ENCODE assay signal across 11 mouse cellular contexts in the genomic region with DNA sequence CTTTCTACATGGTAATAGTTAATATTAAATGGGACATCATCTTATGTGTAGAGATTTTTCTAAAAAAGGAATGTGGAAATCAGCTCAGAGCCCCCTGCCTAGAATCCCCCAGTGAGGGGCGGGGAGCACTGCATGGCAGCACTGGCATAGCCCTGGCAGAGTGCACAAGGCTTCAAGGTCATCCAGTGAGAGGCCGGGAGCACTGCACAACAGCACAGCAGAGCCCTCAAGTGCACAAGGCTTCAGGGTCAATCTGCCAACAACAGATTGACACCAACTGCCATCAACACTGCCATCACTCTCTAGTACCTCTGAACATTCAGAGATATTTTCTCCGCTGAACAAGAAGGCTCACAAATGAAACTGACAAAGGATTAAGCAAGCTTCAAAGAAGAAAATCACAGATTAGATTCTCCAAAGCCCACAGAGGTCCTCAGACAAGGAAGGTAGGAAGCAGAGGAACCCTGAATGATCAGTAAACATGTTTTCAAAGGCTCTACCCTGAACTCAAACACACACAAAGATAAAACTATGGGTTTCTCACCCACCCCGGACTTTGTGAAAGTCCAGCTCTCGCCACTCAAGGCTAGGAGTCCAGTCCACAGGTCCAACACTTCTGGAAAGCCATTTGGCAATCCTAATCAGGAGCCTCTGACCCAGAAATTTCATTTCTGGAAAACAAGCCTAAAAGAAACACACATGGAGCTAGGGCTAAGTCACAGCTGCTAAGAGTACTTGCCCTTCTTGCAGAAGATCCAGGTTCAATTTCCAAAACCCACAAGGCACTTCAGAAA. TPM values are rescaled to one million over a fixed set of nuclear protein-coding genes. Genes with fewer than 3 reads are reported as not detected.
DNase-seq lines count a peak whose midpoint lies in the region; ATAC-seq and TF ChIP-seq lines count a peak whose summit lies in the region.
"Had no signal": no experiment of that assay in that cellular context is flagged by ENCODE, and none has a peak within 500 bp of the region (broad histone marks: within the 10 kb centered on the region; RNA-seq: fewer than 3 reads in every experiment).

No protein-coding gene starts in this region.

- no peak for ATAC-seq in heart, embryonic 13.5 days (ENCODE audit: extremely low read depth, insufficient number of reproducible peaks, low FRiP score, low TSS enrichment)
- 0 out of 2 replicates have a peak, but pooled peaks have one; percentile 27 for ATAC-seq in liver, embryonic 11.5 days (replicated peaks; ENCODE audit: low FRiP score)
- no peak for ATAC-seq in forebrain, postnatal 0 days
- ATAC-seq: Patski had no signal

- WGBS in heart, embryonic 13.5 days = 63% methylated on average over 5 of the region's 5 CpGs
- 79% methylated on average over 5 of the region's 5 CpGs for WGBS in liver, embryonic 11.5 days
- WGBS in forebrain, postnatal 0 days = 90% methylated on average over 5 of the region's 5 CpGs

- no peaks in the 10 kb centered on the region for H3K9me3 ChIP-seq in heart, embryonic 13.5 days
- no peaks in the 10 kb centered on the region for H3K9me3 ChIP-seq in liver, embryonic 11.5 days (ENCODE audit: control insufficient read depth, low read length)
- H3K9me3 ChIP-seq in forebrain, postnatal 0 days (ENCODE audit: low read length) = no peaks in the 10 kb centered on the region

- TF ChIP-seq CTCF in forebrain, postnatal 0 days (IDR thresholded peaks at IDR 0.05; ENCODE audit: low read depth) = no peak

- H3K4me1 ChIP-seq in heart, embryonic 13.5 days = peaks cover 27% of the 10 kb centered on the region
- H3K4me1 ChIP-seq in liver, embryonic 11.5 days (replicated peaks; ENCODE audit: control insufficient read depth, insufficient read depth, low read length) = peaks cover 8% of the 10 kb centered on the region
- no peaks in the 10 kb centered on the region for H3K4me1 ChIP-seq in forebrain, postnatal 0 days (ENCODE audit: insufficient read depth)

- no peak overlapping the region for H3K4me2 ChIP-seq in heart, embryonic 13.5 days
- H3K4me2 ChIP-seq in liver, embryonic 11.5 days = no peak overlapping the region
- no peak overlapping the region for H3K4me2 ChIP-seq in forebrain, postnatal 0 days (ENCODE audit: low read depth)

- peaks cover 84% of the 10 kb centered on the region for H3K36me3 ChIP-seq in heart, embryonic 13.5 days
- H3K36me3 ChIP-seq in liver, embryonic 11.5 days (ENCODE audit: control insufficient read depth, insufficient read depth, low read length) = peaks cover 19% of the 10 kb centered on the region
- peaks cover 30% of the 10 kb centered on the region for H3K36me3 ChIP-seq in forebrain, postnatal 0 days (ENCODE audit: insufficient read depth)

- H3K4me3 ChIP-seq in heart, embryonic 13.5 days = no peak overlapping the region
- no peak overlapping the region for H3K4me3 ChIP-seq in liver, embryonic 11.5 days (ENCODE audit: low read depth, low read length)
- no peak overlapping the region for H3K4me3 ChIP-seq in forebrain, postnatal 0 days (ENCODE audit: low read depth, low read length)

- DNase-seq in heart, postnatal 25 days (ENCODE audit: low spot score) = no peak
- DNase-seq in ovary, postnatal 36 days (ENCODE audit: low spot score) = peak; percentile 38
- DNase-seq in ovary, postnatal 10 days (ENCODE audit: low spot score) = no peak
- no peak for DNase-seq in liver, embryonic 11.5 days (ENCODE audit: low spot score)
- DNase-seq in cerebellum, postnatal 36 days = no peak
- DNase-seq in forebrain, postnatal 0 days = no peak
- DNase-seq: cerebellum, postnatal 10 days; lung, postnatal 10 days had no signal

- H3K27me3 ChIP-seq in heart, embryonic 13.5 days (replicated peaks) = no peaks in the 10 kb centered on the region
- no peaks in the 10 kb centered on the region for H3K27me3 ChIP-seq in liver, embryonic 11.5 days (replicated peaks; ENCODE audit: control insufficient read depth, insufficient read depth, low read length)
- H3K27me3 ChIP-seq in forebrain, postnatal 0 days (ENCODE audit: insufficient read depth, low read length) = no peaks in the 10 kb centered on the region
- H3K27me3 ChIP-seq: CH12.LX, Patski had no signal

- intact Hi-C loops in heart, postnatal 25 days (cut with DNase I) = no loop called here

- no peak overlapping the region for H3K9ac ChIP-seq in heart, embryonic 13.5 days
- no peak overlapping the region for H3K9ac ChIP-seq in liver, embryonic 11.5 days (ENCODE audit: low read depth, low read length)
- H3K9ac ChIP-seq in forebrain, postnatal 0 days = no peak overlapping the region

- peak overlapping the region; percentile 72 for H3K27ac ChIP-seq in heart, embryonic 13.5 days (replicated peaks)
- H3K27ac ChIP-seq in liver, embryonic 11.5 days (ENCODE audit: low read depth, low read length) = no peak overlapping the region; the same call in 1 of the 2 replicates
- no peak overlapping the region for H3K27ac ChIP-seq in forebrain, postnatal 0 days (ENCODE audit: low read depth, low read length)

RNA-seq across cellular contexts. Expression of gene Insr, which starts 23.1 kb away (rescaled TPM):
- polyA plus RNA-seq in heart, embryonic 13.5 days (2015; fragmentation: Nextera tagmentation; extraction: Ambion mirVana) = 47.7 and 52.0 TPM in 2 replicates
- 100 to 1,000 TPM; 118 to 122 TPM for total RNA-seq in heart, postnatal 25 days (2021)
- 26.5 and 34.5 TPM in 2 replicates for polyA plus RNA-seq in liver, embryonic 11.5 days (2014; fragmentation: Nextera tagmentation; extraction: Ambion mirVana)
- total RNA-seq in forebrain, postnatal 0 days (2014; rRNA removed) = 31.5 and 39.5 TPM in 2 replicates
- polyA plus RNA-seq in forebrain, postnatal 0 days (2015; fragmentation: Nextera tagmentation; extraction: Ambion mirVana) = 21.5 and 36.9 TPM in 2 replicates
